Mouse (Mus musculus): Measurements from ENCODE around the gene Kcnk3.

Kcnk3 gene

DNA sequence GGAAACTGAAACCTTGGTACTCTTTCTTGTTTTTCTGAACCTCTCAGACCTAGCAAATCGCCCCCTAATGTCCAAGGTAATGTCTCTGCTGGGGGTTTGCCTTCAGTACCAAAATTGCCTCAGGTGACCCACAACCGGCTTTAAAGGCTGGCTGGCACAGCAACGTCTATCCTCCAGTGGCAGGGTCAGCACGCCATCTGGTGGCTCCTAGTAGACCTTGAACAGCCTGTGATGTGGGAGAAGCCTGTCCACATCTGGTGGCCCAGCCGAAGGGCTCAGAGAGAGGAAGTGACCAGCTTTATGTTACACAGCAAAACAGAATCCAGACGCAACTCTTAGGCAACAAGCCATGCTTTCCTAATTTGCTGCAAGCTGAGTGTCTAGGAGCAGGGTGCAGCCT is 50.1 kb downstream of the Kcnk3 start:
- DNase-seq (ENCODE audit: low read depth, low spot score): peak; percentile 69

DNA sequence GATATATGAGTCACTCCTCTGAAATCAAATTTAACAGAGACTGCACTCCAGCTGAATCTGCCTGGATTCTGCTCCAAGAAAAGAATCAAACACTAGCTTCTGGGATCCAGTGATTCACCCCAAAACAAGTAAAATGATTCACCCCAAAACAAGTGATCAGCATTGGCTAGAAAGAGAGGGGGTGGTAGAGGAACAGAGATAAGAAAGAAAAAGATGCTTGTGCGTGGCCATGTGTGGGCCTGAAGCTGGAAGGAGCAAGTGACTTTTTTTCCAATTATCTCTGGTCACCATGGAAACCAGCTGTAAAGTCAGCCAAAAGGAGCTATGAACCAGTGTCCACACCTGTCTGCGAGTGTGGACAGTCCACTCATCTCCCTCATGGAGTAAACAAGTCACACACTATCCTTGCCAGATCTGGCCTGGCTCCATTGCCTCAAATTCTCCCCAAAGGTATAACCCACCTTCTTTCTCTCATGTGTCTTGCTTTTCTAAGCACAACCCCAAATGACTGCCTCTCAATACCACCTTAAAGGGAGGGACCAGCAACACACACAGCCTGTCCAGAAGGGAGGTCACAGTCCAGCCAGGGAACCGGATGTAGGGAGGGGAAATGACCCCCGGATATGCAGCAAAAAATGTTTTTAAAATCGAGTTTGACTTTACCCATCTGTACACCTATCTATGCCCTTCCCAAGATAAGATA is 55.7 kb downstream of the Kcnk3 start:
- DNase-seq (ENCODE audit: low read depth, low spot score): no peak

- DNase-seq (ENCODE audit: low read depth, low spot score): no peak
Observed at GRCm38 (mm10) chr5:30646036-30646435, 58.1 kb downstream of the Kcnk3 start.

- no peak for DNase-seq (ENCODE audit: low read depth, low spot score)
Observed at GRCm38 (mm10) chr5:30647396-30647795, 59.4 kb downstream of the Kcnk3 start.

- DNase-seq (ENCODE audit: low read depth, low spot score): peak; percentile 60
Observed at GRCm38 (mm10) chr5:30647815-30648560, 60.0 kb downstream of the Kcnk3 start, which contains the start of gene Slc35f6. Slc35f6 (plus strand) TSS chr5:30647933.

DNA sequence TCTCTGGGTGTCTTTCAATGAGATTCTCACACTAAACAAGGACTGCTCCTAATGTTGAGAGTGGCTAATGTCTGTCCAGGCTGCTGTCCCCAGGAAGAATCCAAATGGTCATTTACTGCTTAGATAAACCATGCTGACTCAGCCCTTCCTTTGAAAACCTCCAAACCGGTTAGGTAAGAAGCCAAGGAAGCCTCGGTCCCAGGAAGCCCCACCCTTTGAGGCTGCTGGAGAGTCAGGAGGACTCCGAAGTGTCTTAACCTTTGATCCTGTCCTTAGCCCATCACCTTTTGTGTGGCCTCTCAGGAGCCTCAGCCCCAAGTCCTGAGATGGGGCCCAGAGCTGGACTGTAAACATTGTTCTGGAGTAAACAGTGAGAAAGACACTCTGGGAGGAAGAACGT is 61.6 kb downstream of the Kcnk3 start:
- DNase-seq (ENCODE audit: low read depth, low spot score): no peak

DNA sequence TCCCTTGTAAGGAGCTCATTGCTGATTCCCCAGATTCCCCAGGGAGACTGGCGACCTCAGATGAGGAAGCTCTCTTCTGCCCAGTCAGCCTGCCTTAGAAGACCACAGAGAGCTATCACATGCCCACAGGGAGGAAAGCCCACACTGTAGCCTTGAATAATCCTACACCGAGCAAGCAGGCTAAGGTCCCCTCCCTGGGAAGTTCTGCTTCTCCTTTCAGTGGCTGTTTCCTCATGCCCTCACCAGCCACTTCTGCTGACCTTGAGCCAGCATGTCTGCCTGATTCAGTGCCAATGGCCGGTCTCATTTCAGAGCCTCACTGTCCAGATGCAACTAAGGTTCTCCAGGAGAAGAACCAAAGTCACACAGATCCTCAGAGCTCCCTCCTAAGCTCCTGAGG is 62.8 kb downstream of the Kcnk3 start:
- no peak for DNase-seq (ENCODE audit: low read depth, low spot score)

DNA sequence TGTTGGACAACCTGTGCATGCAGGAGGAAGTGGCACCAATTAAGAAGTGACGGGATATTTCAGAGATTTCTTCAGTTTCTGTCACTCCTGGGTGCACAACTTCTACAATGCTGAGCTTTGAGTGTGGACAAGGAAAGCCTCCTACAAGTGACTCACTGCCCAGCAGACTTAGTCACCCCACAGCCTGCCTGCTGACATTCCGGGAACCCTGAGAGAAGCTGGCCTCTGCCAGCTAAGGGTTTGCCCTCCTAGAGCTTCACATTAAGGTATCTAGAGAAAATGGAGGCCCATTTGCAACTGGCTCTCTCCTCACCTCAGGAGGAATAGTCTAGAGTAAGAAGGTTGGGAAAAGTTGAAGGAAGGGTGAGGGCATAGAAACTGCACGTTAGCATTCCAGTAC is 63.6 kb downstream of the Kcnk3 start:
- no peak for DNase-seq (ENCODE audit: low read depth, low spot score)

- no peak for DNase-seq (ENCODE audit: low read depth, low spot score)
Observed at GRCm38 (mm10) chr5:30653246-30653645, 65.3 kb downstream of the Kcnk3 start.

- DNase-seq (ENCODE audit: low read depth, low spot score): no peak
Observed at GRCm38 (mm10) chr5:30655042-30655441, 67.1 kb downstream of the Kcnk3 start.

DNA sequence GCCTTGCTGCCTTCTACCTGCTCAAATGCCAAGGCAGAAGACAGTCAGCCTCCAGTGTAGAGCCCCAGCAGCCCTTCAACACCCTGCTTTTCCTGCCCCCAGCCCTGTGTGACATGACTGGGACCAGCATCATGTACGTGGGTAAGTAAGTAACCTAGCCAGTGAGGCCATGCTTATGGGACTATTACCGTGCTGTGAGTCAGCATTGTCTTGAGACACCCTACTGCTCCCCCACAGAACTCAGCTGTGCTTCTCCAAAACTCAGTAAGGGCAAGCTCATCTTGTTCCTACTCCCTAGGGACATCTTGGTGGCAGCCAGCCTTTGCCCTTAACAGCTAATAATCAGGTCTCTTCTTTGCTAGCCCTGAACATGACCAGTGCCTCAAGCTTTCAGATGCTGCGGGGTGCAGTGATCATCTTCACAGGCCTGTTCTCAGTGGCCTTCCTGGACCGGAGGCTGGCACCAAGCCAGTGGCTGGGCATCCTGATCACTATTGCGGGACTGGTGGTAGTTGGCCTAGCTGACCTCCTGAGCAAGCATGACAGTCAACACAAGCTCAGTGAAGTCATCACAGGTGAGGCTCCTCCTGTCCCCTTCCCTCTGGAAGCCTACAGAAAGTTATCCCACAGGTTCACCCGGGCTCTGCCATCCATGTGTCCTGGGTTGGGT is 67.7 kb downstream of the Kcnk3 start:
- no peak for DNase-seq (ENCODE audit: low read depth, low spot score)

- DNase-seq (ENCODE audit: low read depth, low spot score): no peak
Observed at GRCm38 (mm10) chr5:30659042-30659441, 71.1 kb downstream of the Kcnk3 start.

DNA sequence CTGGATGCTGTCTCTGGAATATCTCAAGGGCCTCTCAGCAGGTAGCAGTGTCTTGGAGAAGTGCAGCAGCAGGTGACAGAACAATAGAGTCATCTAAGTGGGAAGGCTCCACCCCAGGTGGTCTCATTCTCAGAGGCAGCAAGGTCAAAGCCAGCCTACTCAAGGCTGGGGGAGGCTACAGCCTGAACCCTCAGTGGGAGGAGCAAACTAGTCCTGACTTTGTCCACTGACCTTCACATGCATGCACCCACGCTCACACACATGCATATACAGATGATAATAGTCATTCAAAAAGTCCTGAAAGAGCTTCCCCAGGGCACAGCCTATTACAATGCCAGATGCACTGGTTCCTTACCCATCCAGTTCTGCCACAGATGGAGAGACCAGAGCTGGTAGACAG is 72.3 kb downstream of the Kcnk3 start:
- DNase-seq (ENCODE audit: low read depth, low spot score): no peak

DNA sequence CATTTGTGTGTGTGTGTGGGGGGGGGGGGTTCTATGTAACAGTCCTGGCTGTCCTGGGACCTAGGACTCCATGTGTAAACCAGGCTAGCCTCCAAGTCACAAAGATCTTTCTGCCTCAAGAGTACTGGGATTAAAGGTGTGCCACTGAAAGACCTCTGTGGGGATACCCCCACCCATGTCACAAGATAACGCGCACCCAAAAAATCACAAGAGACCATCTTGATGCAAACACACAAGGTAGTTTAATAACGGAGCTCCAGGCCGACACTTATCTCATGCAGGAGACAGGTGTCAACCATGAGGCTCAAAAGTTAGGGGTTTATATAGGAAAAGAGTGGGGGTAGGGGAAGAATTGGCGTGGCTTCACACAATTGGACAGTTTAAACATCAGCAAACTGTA is 72.8 kb downstream of the Kcnk3 start:
- DNase-seq (ENCODE audit: low read depth, low spot score): no peak

- no peak for DNase-seq (ENCODE audit: low read depth, low spot score)
Observed at GRCm38 (mm10) chr5:30665360-30665759, 77.4 kb downstream of the Kcnk3 start.

- DNase-seq (ENCODE audit: low read depth, low spot score): no peak
Observed at GRCm38 (mm10) chr5:30665968-30666367, 78.0 kb downstream of the Kcnk3 start.

GRCm38 (mm10) chr5:30666391-30667195 is 78.6 kb downstream of the Kcnk3 start, which contains the start of gene Cenpa:
Cenpa (plus strand) TSS chr5:30666777.
- DNase-seq (ENCODE audit: low read depth, low spot score): peak; percentile 85

DNA sequence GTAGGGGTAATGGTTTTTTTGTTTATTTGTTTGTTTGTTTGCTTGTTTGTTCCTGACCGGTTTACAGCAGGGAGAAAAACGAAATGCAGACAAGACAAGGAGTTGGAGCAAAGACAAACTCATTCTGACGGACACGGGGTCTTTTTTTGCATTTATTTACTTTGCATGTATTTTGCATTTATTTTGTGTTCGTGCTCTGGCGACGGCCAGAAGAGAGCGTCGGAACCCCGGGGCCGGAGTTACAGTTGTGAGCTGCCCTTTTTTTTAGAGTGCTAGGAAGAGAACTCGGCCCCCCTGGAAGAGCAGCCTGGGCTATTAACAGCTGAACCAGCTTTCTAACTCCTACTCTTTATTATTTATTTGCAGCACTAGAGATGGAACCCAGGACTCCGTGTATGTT is 79.2 kb downstream of the Kcnk3 start:
- DNase-seq (ENCODE audit: low read depth, low spot score): no peak

GRCm38 (mm10) chr5:30667686-30668085 is 79.7 kb downstream of the Kcnk3 start:
- DNase-seq (ENCODE audit: low read depth, low spot score): no peak

GRCm38 (mm10) chr5:30668637-30669495 is 80.9 kb downstream of the Kcnk3 start:
- no peak for DNase-seq (ENCODE audit: low read depth, low spot score)

DNA sequence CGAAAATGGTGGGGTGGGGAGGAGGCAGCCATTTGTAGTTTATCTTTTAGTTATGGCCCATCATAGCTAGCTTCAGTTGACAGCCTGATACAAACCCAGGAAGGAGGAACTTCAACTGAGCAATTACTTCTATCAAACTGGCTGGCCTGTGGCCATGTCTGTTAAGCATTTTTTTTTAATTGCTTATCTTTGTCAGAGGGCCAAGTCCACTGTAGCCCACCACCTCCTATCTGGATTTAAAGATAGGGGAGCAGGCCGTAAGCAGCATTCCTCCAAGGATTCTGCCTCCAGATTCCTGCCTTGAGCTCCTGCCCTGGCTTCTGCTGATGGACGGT is 81.5 kb downstream of the Kcnk3 start:
- no peak for DNase-seq (ENCODE audit: low read depth, low spot score)

Data from retina, postnatal 7 days (tissue).